Mouse (Mus musculus) left cerebral cortex, postnatal 4 days (tissue): ENCODE results near the gene Med22. TPM values are rescaled to one million over a fixed set of nuclear protein-coding genes. Genes with fewer than 3 reads are reported as not detected.
"Not testable (repeated sequence)": the region's sequence is repeated elsewhere in the genome, so short reads cannot be mapped to it uniquely, and the experiment has no call there.

Experiments
- DNase-seq: peaks from one replicate; pipeline ENCODE4 v3.0.0-alpha.2; 2022
- intact Hi-C: fragments of 180-260 bp; cut with DNase I; formaldehyde crosslinking; loops from one replicate; pipeline ENCODE4 v1.15.1; 2025
- total RNA-seq, 2 experiments: library from RNA; stranded (reverse); gene quantifications; 2 replicates each; pipeline ENCODE4 v1.2.3; 2021

The Med22 gene
- total RNA-seq, 2 experiments from 2014 or later, result 52.3 to 56.2 TPM

DNA sequence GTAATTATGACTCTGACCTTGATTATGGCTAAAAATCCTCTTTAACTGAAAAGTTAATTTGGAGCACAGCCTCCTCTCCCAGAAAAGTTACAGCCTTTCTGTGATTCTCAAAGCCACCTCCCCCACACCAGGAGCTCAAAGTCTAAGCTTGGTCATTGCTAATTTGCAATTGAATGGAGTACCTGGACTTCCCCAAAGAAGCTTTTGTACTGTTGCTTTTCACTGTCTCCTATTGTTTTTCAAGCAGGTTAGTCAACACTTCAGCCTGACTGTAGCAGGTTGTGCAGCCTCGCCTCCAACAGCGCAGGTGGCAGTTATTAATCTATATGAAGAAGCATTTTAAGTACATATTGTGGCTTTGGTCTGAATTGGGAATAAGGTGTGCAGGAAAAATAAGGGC, 24.9 kb downstream of the Med22 start:
- intact Hi-C loops, DNase-seq: not testable (repeated sequence)

DNA sequence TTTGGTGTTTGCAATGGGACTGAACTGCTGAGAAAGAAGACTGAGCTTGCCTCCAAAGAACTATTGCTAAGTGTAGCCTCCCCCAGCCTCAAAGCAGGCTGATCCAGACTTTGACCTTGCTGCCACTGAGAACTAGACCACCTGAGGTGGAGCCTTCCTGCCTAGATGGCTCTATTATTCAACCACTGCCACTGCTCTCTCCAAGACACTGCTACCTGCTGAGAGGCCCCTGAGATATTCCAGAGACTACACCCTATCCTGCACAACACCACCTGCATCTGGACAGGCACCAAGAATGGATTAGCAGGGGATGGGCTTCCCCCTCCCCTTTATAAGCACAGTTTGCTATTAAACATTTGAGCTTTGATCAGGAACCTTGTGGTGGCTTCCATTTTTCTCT, 31.9 kb downstream of the Med22 start:
- intact Hi-C loops, result no loop called here
- DNase-seq, result no peak

DNA sequence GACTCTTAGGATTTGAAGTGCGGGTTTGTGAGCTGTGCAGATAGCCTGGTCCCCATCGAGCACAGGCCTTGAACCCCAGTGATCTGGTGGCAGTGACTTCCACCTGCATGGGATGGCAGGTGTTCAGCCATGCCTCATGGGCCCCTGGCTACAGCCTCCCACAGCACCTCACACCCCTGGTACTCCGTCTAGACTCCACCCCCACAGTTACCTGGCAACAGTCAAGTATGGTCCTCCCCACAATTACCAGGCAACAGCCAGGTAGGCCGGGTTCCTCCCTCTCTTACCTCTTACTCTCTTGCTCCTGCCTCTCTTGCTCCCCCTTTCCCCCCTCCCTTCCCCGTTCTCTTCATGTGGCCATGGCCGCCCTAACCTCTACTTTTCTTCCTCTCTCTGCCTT, 39.8 kb downstream of the Med22 start:
- no peak for DNase-seq
- intact Hi-C loops, result no loop called here

DNA sequence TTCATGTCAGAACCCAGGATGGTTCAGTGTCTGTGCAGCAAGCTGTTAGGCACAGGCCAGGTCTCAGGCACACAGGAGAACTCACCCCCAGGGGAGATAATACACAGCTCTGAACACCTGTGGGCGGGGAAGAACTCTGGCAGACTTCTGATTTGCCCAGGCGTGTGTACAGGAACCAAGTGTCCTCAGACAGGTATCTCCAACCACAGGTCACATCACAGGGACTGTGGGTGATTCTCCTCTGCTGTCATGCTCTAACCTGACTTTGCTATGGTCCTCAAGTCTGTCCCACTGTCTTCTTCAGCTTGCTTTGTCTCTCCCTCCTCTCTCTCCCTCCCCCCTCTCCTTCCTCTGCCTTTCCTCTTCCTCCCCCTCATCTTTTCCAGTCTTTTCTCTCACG, 45.6 kb downstream of the Med22 start, which contains the start of gene Abo:
Gene Abo (minus strand): TSS at position 101 of the 400 bp plus-strand sequence.
- no peak for DNase-seq
- intact Hi-C loops, result no loop called here

DNA sequence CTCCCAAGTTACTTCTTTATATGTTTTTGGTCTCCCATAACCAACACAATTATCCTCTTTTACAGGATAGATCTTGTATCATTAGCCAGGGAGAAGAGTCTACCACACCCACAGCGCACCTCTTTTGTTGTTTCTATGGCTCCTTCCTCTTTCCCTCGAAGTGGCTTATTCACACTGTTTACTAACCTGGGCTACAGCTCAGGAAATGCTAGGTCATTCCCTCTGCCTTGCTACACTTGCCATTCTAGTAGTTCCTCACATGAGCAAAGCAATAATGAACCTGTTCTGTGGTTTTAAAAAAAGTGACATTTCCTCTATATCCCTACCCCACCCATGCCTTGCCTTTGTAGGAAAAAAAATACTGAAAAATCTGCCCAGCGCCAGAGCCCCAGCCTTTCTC, 47.6 kb downstream of the Med22 start:
- intact Hi-C loops, result no loop called here
- DNase-seq, result no peak

Other genes starting within 250 kb of the Med22 start
- not detected for gene Lcn4, start 239.4 kb downstream of the Med22 start, total RNA-seq
- not detected for gene Abo, start 45.7 kb downstream of the Med22 start, total RNA-seq
- 10 to 100 TPM; 32.3 to 33.8 TPM for gene Surf6, start 7.8 kb downstream of the Med22 start, total RNA-seq
- gene Rpl7a, start 87 bp upstream of the Med22 start, total RNA-seq, result 100 to 1,000 TPM; 422 to 425 TPM
- 10 to 100 TPM; 34.8 to 35.1 TPM for gene Surf2, start 5.7 kb upstream of the Med22 start, total RNA-seq
- gene Surf1, start 5.9 kb upstream of the Med22 start, total RNA-seq, result 10 to 100 TPM; 69.5 to 72.4 TPM
- 10 to 100 TPM; 61.0 to 67.1 TPM for gene Surf4, start 23.3 kb upstream of the Med22 start, total RNA-seq
- under 1 TPM in 1 of 2 experiments, not detected in 1; 0.18 TPM for gene Stkld1, start 23.4 kb upstream of the Med22 start, total RNA-seq
- gene Rexo4, start 53.7 kb upstream of the Med22 start, total RNA-seq, result 10 to 100 TPM; 50.9 to 61.6 TPM
- not detected for gene Adamts13, start 62.7 kb upstream of the Med22 start, total RNA-seq
- gene Cacfd1, start 99.2 kb upstream of the Med22 start, total RNA-seq, result 10 to 100 TPM; 73.1 to 80.5 TPM
- gene Slc2a6, start 117.3 kb upstream of the Med22 start, total RNA-seq, result 10 to 100 TPM; 23.3 to 27.5 TPM
- under 1 TPM in 1 of 2 experiments, not detected in 1; 0.42 TPM for gene Mymk, start 161.5 kb upstream of the Med22 start, total RNA-seq
- 10 to 100 TPM; 23.8 to 25.1 TPM for gene Adamtsl2, start 168.7 kb upstream of the Med22 start, total RNA-seq
- gene Fam163b, start 231.8 kb upstream of the Med22 start, total RNA-seq, result 10 to 100 TPM; 55.8 to 61.9 TPM